Mouse (Mus musculus) stomach, postnatal 0 days (tissue): Measurements from ENCODE around the gene Cd8a. TPM values are rescaled to one million over a fixed set of nuclear protein-coding genes. Genes with fewer than 3 reads are reported as not detected.

Experiments
- ATAC-seq: fragments of 200-750 bp; cut with Nextera tagmentation; 2 replicates; pipeline ENCODE4 v1.8.0; 2017; ENCODE audit not compliant: low FRiP score, low TSS enrichment
- DNase-seq: peaks from one replicate; pipeline ENCODE4 v3.0.0-alpha.2; 2016; ENCODE audit warnings: low spot score
- H3K27ac ChIP-seq: fragments of 300-500 bp; sonication (generic); replicated peaks from 2 replicates; pipeline ENCODE4 v1.5.1; 2014; ENCODE audit warnings: mild to moderate bottlenecking, control low read depth
- H3K27me3 ChIP-seq: fragments of 300-500 bp; sonication (generic); 2 replicates; pipeline ENCODE4 v1.6.1; 2014; ENCODE audit warnings: low read length; ENCODE audit not compliant: control insufficient read depth, insufficient read depth
- H3K36me3 ChIP-seq: fragments of 300-500 bp; sonication (generic); 2 replicates; pipeline ENCODE4 v1.6.1; 2014; ENCODE audit warnings: low read length, mixed read lengths; ENCODE audit not compliant: control insufficient read depth, insufficient read depth
- H3K4me1 ChIP-seq: fragments of 300-500 bp; sonication (generic); replicated peaks from 2 replicates; pipeline ENCODE4 v1.6.1; 2014; ENCODE audit warnings: antibody characterized with exemption; ENCODE audit not compliant: control insufficient read depth, insufficient read depth
- H3K4me2 ChIP-seq: fragments of 300-500 bp; sonication (generic); replicated peaks from 2 replicates; pipeline ENCODE4 v1.6.1; 2014; ENCODE audit warnings: low read depth, mild to moderate bottlenecking, control low read depth, moderate library complexity
- H3K4me3 ChIP-seq: fragments of 300-500 bp; sonication (generic); 2 replicates; pipeline ENCODE4 v1.5.1; 2014; ENCODE audit warnings: low read depth, low read length, control low read depth
- H3K9ac ChIP-seq: fragments of 300-500 bp; sonication (generic); 2 replicates; pipeline ENCODE4 v1.6.1; 2014; ENCODE audit warnings: mild to moderate bottlenecking, low read length, control low read depth, mixed read lengths
- H3K9me3 ChIP-seq: fragments of 300-500 bp; sonication (generic); 2 replicates; pipeline ENCODE4 v1.6.1; 2016; ENCODE audit warnings: low read length; ENCODE audit not compliant: control insufficient read depth
- CTCF ChIP-seq: IDR thresholded peaks from 2 replicates; pipeline ENCODE4 v1.5.1; 2016; ENCODE audit warnings: antibody characterized with exemption, low read depth, mild to moderate bottlenecking, moderate library complexity
- EP300 ChIP-seq: optimal IDR thresholded peaks from 2 replicates; pipeline ENCODE3; 2016; ENCODE audit warnings: antibody characterized with exemption
- WGBS: fragments of 180-500 bp; shearing (Covaris S2); extraction: QIAGEN DNeasy Blood & Tissue Kit; methylation state at CpG from one replicate; pipeline ENCODE4 v1.1.7; 2014; 5-methylcytosine and 5-hydroxymethylcytosine counted together
- polyA plus RNA-seq: library from polyadenylated mRNA; unstranded; fragments of >200 nt; fragmentation: Nextera tagmentation; extraction: Ambion mirVana; gene quantifications from 2 replicates; pipeline ENCODE4 v1.2.1, GENCODE M21; 2015

Cd8a gene
- polyA plus RNA-seq, 1 experiment from 2014 or later = not detected

DNA sequence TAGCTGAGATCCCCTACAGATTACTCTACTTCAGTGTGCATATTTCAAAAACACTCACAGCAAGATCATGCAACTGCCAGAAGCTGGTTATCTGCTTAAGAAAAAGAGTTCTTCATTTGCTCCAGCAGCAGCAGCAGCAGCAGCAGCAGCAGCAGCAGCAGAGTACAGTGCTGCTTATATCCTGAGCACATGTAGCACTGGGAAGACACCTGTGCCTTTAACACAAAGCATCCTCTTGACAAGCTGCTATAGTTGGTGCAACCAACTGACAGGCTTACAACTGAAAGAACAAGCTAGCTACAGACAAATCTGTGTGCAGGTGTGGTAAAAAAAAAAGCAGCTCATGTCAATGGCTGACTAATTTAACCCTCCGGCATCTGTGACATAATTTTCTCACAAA lies 22.8 kb downstream of the Cd8a start:
- TF ChIP-seq CTCF (no peak), EP300 (no peak)
- no peak for ATAC-seq
- WGBS = 92% methylated on average over 1 of the region's 1 CpGs

DNA sequence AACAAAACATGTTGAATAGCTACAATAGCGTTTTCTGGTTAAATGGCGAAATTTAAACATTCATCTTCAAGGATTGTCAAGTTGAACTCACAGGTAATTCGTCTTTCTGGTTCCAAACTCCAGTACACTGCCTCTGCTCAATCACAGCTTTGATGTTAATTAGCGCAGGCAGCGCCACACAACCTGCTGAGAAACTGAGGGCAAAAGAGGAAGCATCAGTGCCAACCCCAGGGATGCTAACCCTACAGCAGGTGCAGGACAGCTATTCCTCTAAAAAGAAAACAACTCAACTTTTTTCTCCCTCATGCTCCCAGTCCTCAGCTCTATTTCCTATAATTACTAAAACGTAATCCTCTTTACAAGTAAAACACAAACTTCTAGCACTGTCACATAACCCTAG lies 23.5 kb downstream of the Cd8a start:
- no peak overlapping the region for H3K4me3 ChIP-seq
- no peaks in the 10 kb centered on the region for H3K27me3 ChIP-seq
- H3K4me2 ChIP-seq = no peak overlapping the region
- peaks cover 6% of the 10 kb centered on the region for H3K36me3 ChIP-seq
- H3K9me3 ChIP-seq = no peaks in the 10 kb centered on the region
- DNase-seq (no peak), ATAC-seq (no peak)
- 91% methylated on average over 6 of the region's 6 CpGs for WGBS
- H3K4me1 ChIP-seq = no peaks in the 10 kb centered on the region
- no peak overlapping the region for H3K27ac ChIP-seq
- H3K9ac ChIP-seq = no peak overlapping the region
- TF ChIP-seq CTCF (no peak), EP300 (no peak)

More for the DNA sequence above, 22.8 kb downstream of the Cd8a start:
- peaks cover 6% of the 10 kb centered on the region for H3K36me3 ChIP-seq
- no peaks in the 10 kb centered on the region for H3K4me1 ChIP-seq
- no peak overlapping the region for H3K4me2 ChIP-seq
- H3K9me3 ChIP-seq = no peaks in the 10 kb centered on the region
- H3K4me3 ChIP-seq = no peak overlapping the region
- H3K27ac ChIP-seq = no peak overlapping the region
- DNase-seq = no peak
- no peak overlapping the region for H3K9ac ChIP-seq
- no peaks in the 10 kb centered on the region for H3K27me3 ChIP-seq

GRCm38 (mm10) chr6:71398829-71399609 lies 25.8 kb downstream of the Cd8a start:
- 82% methylated on average over 4 of the region's 4 CpGs for WGBS
- DNase-seq = no peak

GRCm38 (mm10) chr6:71414624-71415023 lies 41.4 kb downstream of the Cd8a start:
- DNase-seq = no peak
- no peak for ATAC-seq
- Histone ChIP-seq H3K4me3 (no peak overlapping the region), H3K36me3 (0 out of 2 replicates have a peak, but pooled peaks cover 3% of the 10 kb centered on the region), H3K4me2 (no peak overlapping the region), H3K9ac (no peak overlapping the region), H3K27ac (no peak overlapping the region), H3K27me3 (no peaks in the 10 kb centered on the region), H3K9me3 (no peaks in the 10 kb centered on the region), H3K4me1 (no peaks in the 10 kb centered on the region)
- WGBS = 58% methylated on average over 4 of the region's 4 CpGs
- no peak for TF ChIP-seq CTCF
- no peak for TF ChIP-seq EP300

More at GRCm38 (mm10) chr6:71398829-71399609, 25.8 kb downstream of the Cd8a start:
- Histone ChIP-seq H3K4me3 (no peak overlapping the region), H3K4me2 (no peak overlapping the region), H3K4me1 (no peaks in the 10 kb centered on the region), H3K27ac (no peak overlapping the region), H3K9me3 (no peaks in the 10 kb centered on the region), H3K9ac (no peak overlapping the region), H3K36me3 (peaks cover 3% of the 10 kb centered on the region; the same call in 1 of the 2 replicates), H3K27me3 (no peaks in the 10 kb centered on the region)
- peak; percentile 84 for TF ChIP-seq CTCF
- no peak for TF ChIP-seq EP300
- ATAC-seq = no peak

DNA sequence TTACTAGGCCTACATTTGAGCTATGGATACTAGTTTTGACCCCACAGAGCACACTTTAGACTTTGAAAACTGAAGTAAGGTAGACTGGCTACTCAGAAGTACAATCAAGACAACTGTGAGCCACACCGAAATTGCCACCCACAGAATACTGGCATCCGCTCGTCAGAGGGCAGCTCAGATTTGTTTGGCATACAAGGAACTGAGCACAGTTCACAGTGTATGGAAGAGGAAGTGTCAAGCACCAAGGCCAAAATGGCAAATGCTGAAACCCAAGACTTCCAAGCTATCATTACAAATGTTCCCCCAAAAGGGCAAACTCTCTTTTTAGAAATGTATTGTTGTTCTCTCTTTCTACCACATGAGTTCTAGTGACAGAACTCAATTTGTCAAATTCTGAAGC lies 42.2 kb downstream of the Cd8a start:
- WGBS = 81% methylated on average over 3 of the region's 3 CpGs
- no peak overlapping the region for H3K9ac ChIP-seq
- ATAC-seq = no peak
- H3K36me3 ChIP-seq = 0 out of 2 replicates have a peak, but pooled peaks cover 3% of the 10 kb centered on the region
- DNase-seq = no peak
- no peaks in the 10 kb centered on the region for H3K9me3 ChIP-seq
- H3K4me1 ChIP-seq = no peaks in the 10 kb centered on the region
- no peak overlapping the region for H3K4me2 ChIP-seq
- no peak for TF ChIP-seq CTCF
- TF ChIP-seq EP300 = no peak
- H3K27ac ChIP-seq = no peak overlapping the region
- H3K27me3 ChIP-seq = no peaks in the 10 kb centered on the region
- H3K4me3 ChIP-seq = no peak overlapping the region

- H3K4me2 ChIP-seq = no peak overlapping the region
- no peak overlapping the region for H3K9ac ChIP-seq
- ATAC-seq = no peak
- no peaks in the 10 kb centered on the region for H3K4me1 ChIP-seq
- no peaks in the 10 kb centered on the region for H3K36me3 ChIP-seq
- DNase-seq = no peak
- no peaks in the 10 kb centered on the region for H3K27me3 ChIP-seq
- 79% methylated on average over 3 of the region's 3 CpGs for WGBS
- no peak overlapping the region for H3K4me3 ChIP-seq
- TF ChIP-seq CTCF (no peak), EP300 (no peak)
- H3K27ac ChIP-seq = no peak overlapping the region
- H3K9me3 ChIP-seq = no peaks in the 10 kb centered on the region
Measured at GRCm38 (mm10) chr6:71418874-71419273, 45.6 kb downstream of the Cd8a start.
